Mouse (Mus musculus) lung, adult 2 months (tissue): ENCODE measurements around the gene Acod1.

Experiments used
- CTCF ChIP-seq: fragments of 200-500 bp; IDR thresholded peaks from 2 replicates; pipeline ENCODE4 v1.5.1; 2011; ENCODE audit warnings: mild to moderate bottlenecking, low read length, control low read depth; ENCODE audit not compliant: insufficient read depth
- POLR2A ChIP-seq: fragments of 200-500 bp; IDR thresholded peaks from 2 replicates; pipeline ENCODE4 v1.6.1; 2011; ENCODE audit warnings: low read depth, mild to moderate bottlenecking, control low read depth, low read length, borderline replicate concordance; ENCODE audit errors: extremely low read depth

GRCm38 (mm10) chr14:103051159-103051769 is 4.5 kb downstream of the Acod1 start:
- peak; percentile 100 for TF ChIP-seq CTCF
- TF ChIP-seq POLR2A: no peak
